Mouse (Mus musculus): ENCODE data around the gene Mtmr3. TPM values are rescaled to one million over a fixed set of nuclear protein-coding genes. Genes with fewer than 3 reads are reported as not detected.

Gene Mtmr3
- polyA plus RNA-seq, 1 experiment from 2014 or later: 36.8 TPM

DNA sequence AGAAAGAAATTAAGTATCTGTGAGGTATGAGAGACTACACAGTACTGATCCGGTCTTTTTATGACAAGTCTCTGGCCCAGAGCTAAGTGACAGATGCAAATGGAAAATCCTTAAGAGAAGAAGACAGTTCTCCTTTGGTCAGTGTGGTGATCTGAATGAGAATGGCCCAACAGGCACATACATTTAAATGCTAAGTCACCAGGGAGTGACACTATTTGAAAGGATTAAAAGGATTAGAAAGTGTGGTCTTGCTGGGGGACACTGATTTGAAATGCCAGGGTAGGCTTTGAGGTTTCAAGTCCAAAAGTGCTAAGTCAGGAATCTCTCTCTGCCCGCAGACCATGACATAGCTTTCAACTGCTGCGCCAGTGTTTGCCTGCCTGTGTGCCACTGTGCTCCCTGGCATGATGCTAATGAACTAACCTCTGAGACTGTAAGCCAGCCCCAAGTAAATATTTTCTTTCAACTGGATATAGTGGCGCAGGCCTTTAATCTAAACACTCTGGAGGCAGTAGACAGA is 99.6 kb downstream of the Mtmr3 start:
- Histone ChIP-seq H3K4me3 (ENCODE audit: low read depth, low read length) (no peak overlapping the region), H3K36me3 (ENCODE audit: control insufficient read depth, insufficient read depth, low read length) (peaks cover 15% of the 10 kb centered on the region), H3K9ac (ENCODE audit: low read length) (no peak overlapping the region), H3K9me3 (ENCODE audit: control insufficient read depth, low read length) (no peaks in the 10 kb centered on the region), H3K27ac (ENCODE audit: low read depth, low read length) (no peak overlapping the region), H3K4me1 (ENCODE audit: control insufficient read depth, insufficient read depth, low read length) (no peaks in the 10 kb centered on the region), H3K4me2 (ENCODE audit: low read depth) (no peak overlapping the region), H3K27me3 (ENCODE audit: control insufficient read depth, insufficient read depth, low read length) (no peaks in the 10 kb centered on the region)
- WGBS: 89% methylated on average over 4 of the region's 4 CpGs
- no peak for DNase-seq (ENCODE audit: low spot score)
- no peak for ATAC-seq (ENCODE audit: insufficient read depth, low FRiP score, low TSS enrichment)

DNA sequence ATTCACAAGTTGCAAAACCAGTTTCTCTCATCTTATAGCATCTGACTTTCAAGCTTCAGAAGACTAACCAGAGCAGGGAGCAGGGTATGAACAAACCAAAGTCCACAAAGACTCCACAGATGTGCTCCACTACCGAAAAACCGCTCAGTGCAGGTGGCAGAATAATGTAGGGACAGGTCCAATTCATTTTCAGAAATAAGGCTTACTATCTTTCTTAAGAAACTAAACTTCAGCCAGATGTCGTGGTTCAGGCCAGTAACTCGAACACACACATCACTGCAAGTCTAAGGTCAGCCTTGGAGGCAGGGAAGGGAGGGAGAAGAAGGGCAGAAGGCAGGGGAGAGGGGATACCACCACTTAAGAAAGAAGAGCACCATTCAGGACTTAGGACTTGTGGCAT is 105.5 kb downstream of the Mtmr3 start:
- Histone ChIP-seq H3K27ac (ENCODE audit: low read depth, low read length) (no peak overlapping the region), H3K27me3 (ENCODE audit: control insufficient read depth, insufficient read depth, low read length) (no peaks in the 10 kb centered on the region), H3K36me3 (ENCODE audit: control insufficient read depth, insufficient read depth, low read length) (peaks cover 29% of the 10 kb centered on the region), H3K9ac (ENCODE audit: low read length) (no peak overlapping the region), H3K4me2 (ENCODE audit: low read depth) (no peak overlapping the region), H3K4me1 (ENCODE audit: control insufficient read depth, insufficient read depth, low read length) (no peaks in the 10 kb centered on the region), H3K4me3 (ENCODE audit: low read depth, low read length) (no peak overlapping the region), H3K9me3 (ENCODE audit: control insufficient read depth, low read length) (no peaks in the 10 kb centered on the region)
- WGBS: 93% methylated on average over 4 of the region's 4 CpGs
- ATAC-seq (ENCODE audit: insufficient read depth, low FRiP score, low TSS enrichment): no peak
- DNase-seq (ENCODE audit: low spot score): no peak

DNA sequence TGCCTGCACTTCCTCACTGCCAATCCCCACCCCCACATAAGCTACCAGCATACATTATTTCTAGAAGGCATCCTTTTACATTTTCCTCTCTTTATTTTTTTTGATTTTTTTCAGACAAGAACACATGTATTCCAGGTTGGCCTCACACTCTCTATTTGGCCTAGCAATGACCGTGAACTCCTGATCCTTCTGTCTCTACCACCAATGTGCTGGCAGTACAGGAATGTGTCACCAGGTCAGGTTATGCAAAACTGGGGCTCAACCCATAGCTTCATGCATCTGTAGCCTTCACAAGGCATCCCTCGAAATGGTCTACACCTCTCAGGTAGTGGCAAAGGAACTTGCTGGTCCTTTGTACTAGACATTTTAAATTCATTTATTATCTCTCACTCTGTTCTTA is 105.9 kb downstream of the Mtmr3 start:
- no peak overlapping the region for H3K4me3 ChIP-seq (ENCODE audit: low read depth, low read length)
- H3K4me1 ChIP-seq (ENCODE audit: control insufficient read depth, insufficient read depth, low read length): no peaks in the 10 kb centered on the region
- DNase-seq (ENCODE audit: low spot score): no peak
- no peak overlapping the region for H3K27ac ChIP-seq (ENCODE audit: low read depth, low read length)
- 97% methylated on average over 2 of the region's 2 CpGs for WGBS
- no peak overlapping the region for H3K4me2 ChIP-seq (ENCODE audit: low read depth)
- no peak overlapping the region for H3K9ac ChIP-seq (ENCODE audit: low read length)
- no peaks in the 10 kb centered on the region for H3K9me3 ChIP-seq (ENCODE audit: control insufficient read depth, low read length)
- no peak for ATAC-seq (ENCODE audit: insufficient read depth, low FRiP score, low TSS enrichment)
- no peaks in the 10 kb centered on the region for H3K27me3 ChIP-seq (ENCODE audit: control insufficient read depth, insufficient read depth, low read length)
- H3K36me3 ChIP-seq (ENCODE audit: control insufficient read depth, insufficient read depth, low read length): peaks cover 29% of the 10 kb centered on the region

DNA sequence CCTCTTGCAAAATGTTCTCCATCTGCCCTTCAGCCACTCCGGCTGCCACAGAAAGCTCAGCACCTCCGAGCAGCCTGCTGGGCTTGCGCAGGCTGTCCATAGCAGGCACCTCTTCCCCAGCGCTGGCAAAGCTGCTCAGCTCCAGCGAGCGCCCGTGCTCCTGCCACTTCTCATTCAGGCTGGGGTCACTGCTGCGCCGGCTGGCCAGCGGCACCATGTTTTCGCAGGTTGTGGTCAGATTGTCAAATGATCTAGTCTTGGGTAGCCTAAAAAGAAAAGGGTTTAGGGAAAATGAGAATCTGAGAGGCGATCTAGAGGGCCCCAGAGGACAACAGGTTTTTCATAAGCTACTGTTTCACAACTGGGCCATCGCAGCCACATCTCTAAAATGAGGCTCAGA is 106.3 kb downstream of the Mtmr3 start:
- DNase-seq (ENCODE audit: low spot score) (no peak), ATAC-seq (ENCODE audit: insufficient read depth, low FRiP score, low TSS enrichment) (no peak)
- no peak overlapping the region for H3K27ac ChIP-seq (ENCODE audit: low read depth, low read length)
- no peak overlapping the region for H3K9ac ChIP-seq (ENCODE audit: low read length)
- no peaks in the 10 kb centered on the region for H3K27me3 ChIP-seq (ENCODE audit: control insufficient read depth, insufficient read depth, low read length)
- H3K36me3 ChIP-seq (ENCODE audit: control insufficient read depth, insufficient read depth, low read length): peaks cover 29% of the 10 kb centered on the region
- no peaks in the 10 kb centered on the region for H3K9me3 ChIP-seq (ENCODE audit: control insufficient read depth, low read length)
- H3K4me2 ChIP-seq (ENCODE audit: low read depth): no peak overlapping the region
- no peak overlapping the region for H3K4me3 ChIP-seq (ENCODE audit: low read depth, low read length)
- no peaks in the 10 kb centered on the region for H3K4me1 ChIP-seq (ENCODE audit: control insufficient read depth, insufficient read depth, low read length)
- WGBS: 97% methylated on average over 13 of the region's 13 CpGs

DNA sequence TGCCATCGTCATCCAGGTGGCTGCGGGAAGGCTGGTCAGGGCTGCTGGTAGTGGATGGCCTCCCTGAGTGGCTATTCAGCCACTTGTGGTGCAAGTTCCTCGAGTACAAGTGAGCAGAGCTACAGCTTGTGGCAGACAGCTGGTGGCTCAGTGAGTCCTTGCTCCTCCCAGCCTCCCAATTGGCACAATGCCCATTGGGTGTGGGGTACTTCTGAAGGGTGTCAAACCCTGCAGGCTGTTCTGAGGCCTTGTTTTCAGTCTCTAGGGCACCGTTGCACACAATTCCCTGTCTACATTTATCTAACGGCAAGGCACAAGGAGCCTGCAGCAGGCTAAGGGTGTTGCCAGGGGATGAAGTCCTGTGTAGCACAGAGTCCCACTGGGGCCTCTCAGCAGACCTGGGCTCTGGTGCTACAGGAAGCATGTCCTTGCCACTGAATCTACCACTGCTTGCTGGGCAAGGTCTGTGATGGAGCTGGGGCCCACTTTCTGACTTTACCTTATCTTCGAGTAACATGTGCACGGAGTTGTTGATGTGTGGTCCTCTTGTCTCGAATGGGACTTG is 107.2 kb downstream of the Mtmr3 start:
- ATAC-seq (ENCODE audit: insufficient read depth, low FRiP score, low TSS enrichment) (no peak), DNase-seq (ENCODE audit: low spot score) (no peak)
- WGBS: 92% methylated on average over 8 of the region's 8 CpGs
- no peaks in the 10 kb centered on the region for H3K9me3 ChIP-seq (ENCODE audit: control insufficient read depth, low read length)
- peaks cover 29% of the 10 kb centered on the region for H3K36me3 ChIP-seq (ENCODE audit: control insufficient read depth, insufficient read depth, low read length)
- H3K9ac ChIP-seq (ENCODE audit: low read length): no peak overlapping the region
- no peaks in the 10 kb centered on the region for H3K4me1 ChIP-seq (ENCODE audit: control insufficient read depth, insufficient read depth, low read length)
- no peak overlapping the region for H3K4me2 ChIP-seq (ENCODE audit: low read depth)
- H3K4me3 ChIP-seq (ENCODE audit: low read depth, low read length): no peak overlapping the region
- H3K27ac ChIP-seq (ENCODE audit: low read depth, low read length): no peak overlapping the region
- H3K27me3 ChIP-seq (ENCODE audit: control insufficient read depth, insufficient read depth, low read length): no peaks in the 10 kb centered on the region

DNA sequence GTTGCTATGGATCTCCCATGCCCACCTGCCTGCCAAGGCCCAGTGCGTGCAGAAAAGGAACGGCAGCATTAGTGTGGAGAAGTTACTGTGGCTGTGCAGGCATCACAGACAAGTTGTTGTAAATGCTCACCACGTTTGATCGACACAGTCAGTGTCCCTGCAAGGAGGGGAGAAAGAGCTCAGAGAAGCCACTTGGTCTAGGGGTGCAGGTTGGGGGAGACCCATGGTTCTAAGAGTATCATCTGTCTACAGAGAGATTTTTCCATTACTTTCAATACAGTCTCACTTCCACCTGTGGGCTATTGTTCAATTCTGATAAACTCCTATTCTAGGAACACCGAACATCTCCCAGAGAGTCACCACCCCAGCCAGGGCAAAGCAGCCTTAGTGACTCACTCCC is 110.1 kb downstream of the Mtmr3 start:
- Histone ChIP-seq H3K27ac (ENCODE audit: low read depth, low read length) (no peak overlapping the region), H3K36me3 (ENCODE audit: control insufficient read depth, insufficient read depth, low read length) (peaks cover 28% of the 10 kb centered on the region)

DNA sequence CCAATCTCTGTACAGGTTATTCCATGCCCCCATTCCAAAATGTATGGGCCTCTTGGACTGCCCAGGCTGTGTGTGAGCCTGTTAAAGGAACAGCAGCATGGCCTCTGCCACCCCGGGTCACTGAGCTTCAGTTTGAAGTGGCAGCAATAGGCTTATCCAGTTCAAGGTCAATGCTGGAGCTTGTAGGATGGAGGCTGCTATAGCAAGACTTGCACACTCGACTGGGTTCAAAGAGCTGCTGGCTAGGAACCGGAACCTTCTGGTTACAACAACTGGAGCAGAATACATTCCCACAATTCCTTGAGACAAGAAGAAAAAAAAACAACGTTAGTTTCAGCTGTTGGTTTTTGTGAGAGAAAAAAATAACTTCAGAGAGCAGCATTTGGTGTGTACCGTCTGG is 112.0 kb downstream of the Mtmr3 start:
- 90% methylated on average over 5 of the region's 5 CpGs for WGBS
- Histone ChIP-seq H3K9ac (ENCODE audit: low read length) (no peak overlapping the region), H3K4me3 (ENCODE audit: low read depth, low read length) (no peak overlapping the region), H3K27ac (ENCODE audit: low read depth, low read length) (no peak overlapping the region), H3K4me1 (ENCODE audit: control insufficient read depth, insufficient read depth, low read length) (no peaks in the 10 kb centered on the region), H3K27me3 (ENCODE audit: control insufficient read depth, insufficient read depth, low read length) (no peaks in the 10 kb centered on the region), H3K9me3 (ENCODE audit: control insufficient read depth, low read length) (no peaks in the 10 kb centered on the region), H3K4me2 (ENCODE audit: low read depth) (no peak overlapping the region), H3K36me3 (ENCODE audit: control insufficient read depth, insufficient read depth, low read length) (peaks cover 24% of the 10 kb centered on the region)
- no peak for ATAC-seq (ENCODE audit: insufficient read depth, low FRiP score, low TSS enrichment)
- DNase-seq (ENCODE audit: low spot score): no peak

More for the DNA sequence above, 110.1 kb downstream of the Mtmr3 start:
- no peak for ATAC-seq (ENCODE audit: insufficient read depth, low FRiP score, low TSS enrichment)
- H3K9ac ChIP-seq (ENCODE audit: low read length): no peak overlapping the region
- H3K4me3 ChIP-seq (ENCODE audit: low read depth, low read length): no peak overlapping the region
- no peak for DNase-seq (ENCODE audit: low spot score)
- no peaks in the 10 kb centered on the region for H3K4me1 ChIP-seq (ENCODE audit: control insufficient read depth, insufficient read depth, low read length)
- 93% methylated on average over 5 of the region's 5 CpGs for WGBS
- no peaks in the 10 kb centered on the region for H3K9me3 ChIP-seq (ENCODE audit: control insufficient read depth, low read length)
- H3K4me2 ChIP-seq (ENCODE audit: low read depth): no peak overlapping the region
- H3K27me3 ChIP-seq (ENCODE audit: control insufficient read depth, insufficient read depth, low read length): no peaks in the 10 kb centered on the region

DNA sequence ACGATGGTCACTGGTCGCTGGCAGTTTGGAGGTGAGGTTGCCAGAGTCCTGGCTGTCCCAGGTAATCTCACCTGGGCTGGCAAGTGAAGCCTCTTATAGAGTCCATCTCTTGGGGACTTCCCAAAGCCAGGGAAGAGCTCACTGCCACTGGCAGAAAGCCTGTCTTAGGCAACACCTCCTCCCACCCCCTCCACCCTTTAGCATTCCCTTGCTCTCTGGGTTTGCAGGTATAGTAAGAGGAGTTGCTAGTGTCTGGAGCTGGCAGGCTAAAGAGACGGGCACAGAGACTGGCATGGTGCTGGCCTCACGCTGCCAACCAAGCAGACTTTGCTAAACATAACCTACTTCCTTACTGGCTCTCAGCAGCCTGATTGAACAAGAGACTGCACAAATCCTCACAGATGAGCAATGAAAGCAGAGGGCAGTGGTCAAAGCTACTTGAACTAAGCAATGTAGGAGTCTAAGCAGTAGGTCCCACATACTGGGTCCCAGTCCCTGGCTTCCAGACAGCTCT is 118.4 kb downstream of the Mtmr3 start:
- Histone ChIP-seq H3K4me2 (ENCODE audit: low read depth) (no peak overlapping the region), H3K9ac (ENCODE audit: low read length) (no peak overlapping the region), H3K4me3 (ENCODE audit: low read depth, low read length) (no peak overlapping the region), H3K27me3 (ENCODE audit: control insufficient read depth, insufficient read depth, low read length) (no peaks in the 10 kb centered on the region), H3K36me3 (ENCODE audit: control insufficient read depth, insufficient read depth, low read length) (peaks cover 4% of the 10 kb centered on the region; the same call in 1 of the 2 replicates), H3K4me1 (ENCODE audit: control insufficient read depth, insufficient read depth, low read length) (peaks cover 7% of the 10 kb centered on the region; the same call in 1 of the 2 replicates), H3K27ac (ENCODE audit: low read depth, low read length) (no peak overlapping the region), H3K9me3 (ENCODE audit: control insufficient read depth, low read length) (no peaks in the 10 kb centered on the region)
- ATAC-seq (ENCODE audit: insufficient read depth, low FRiP score, low TSS enrichment) (no peak), DNase-seq (ENCODE audit: low spot score) (no peak)
- WGBS: 92% methylated on average over 4 of the region's 4 CpGs

DNA sequence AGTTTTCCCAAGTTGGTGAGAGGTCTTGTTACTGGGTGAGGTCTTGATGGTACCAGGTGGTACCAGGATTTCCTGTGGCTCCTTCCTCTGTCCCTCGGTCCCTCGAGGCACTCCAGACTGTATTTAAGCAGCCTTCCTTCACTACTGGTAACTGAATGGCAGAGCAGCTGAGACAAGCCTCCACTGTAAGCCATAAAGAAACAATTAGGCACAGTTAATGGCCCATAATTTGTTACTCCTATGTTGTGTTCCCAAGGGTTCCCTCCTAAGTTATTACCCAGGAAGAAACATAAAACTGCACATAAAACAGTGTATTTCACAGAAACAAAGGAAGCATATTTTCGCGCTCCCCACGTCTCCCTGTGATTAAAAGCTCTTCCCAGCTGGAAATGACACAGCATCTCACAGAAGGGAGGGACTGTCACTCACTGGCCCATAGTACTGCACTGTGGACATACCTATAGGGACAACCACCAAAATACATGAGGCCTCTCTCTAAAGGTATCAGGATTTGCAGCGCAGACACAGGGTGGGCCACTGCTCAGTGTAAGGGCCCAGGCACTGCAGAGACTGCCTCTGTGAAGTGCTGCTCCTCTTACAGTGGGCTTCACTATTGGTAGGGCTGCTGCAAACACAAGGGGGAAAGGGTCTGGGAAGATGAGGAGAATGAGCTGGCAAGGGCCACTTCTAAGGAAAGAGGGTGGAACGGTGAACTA is 122.0 kb downstream of the Mtmr3 start:
- H3K4me2 ChIP-seq (ENCODE audit: low read depth): no peak overlapping the region
- no peaks in the 10 kb centered on the region for H3K27me3 ChIP-seq (ENCODE audit: control insufficient read depth, insufficient read depth, low read length)
- peak; percentile 38; the same call in 1 of the 2 replicates for ATAC-seq (ENCODE audit: insufficient read depth, low FRiP score, low TSS enrichment)
- no peak overlapping the region for H3K4me3 ChIP-seq (ENCODE audit: low read depth, low read length)
- 44% methylated on average over 7 of the region's 7 CpGs for WGBS
- no peak for DNase-seq (ENCODE audit: low spot score)
- no peak overlapping the region for H3K9ac ChIP-seq (ENCODE audit: low read length)
- H3K9me3 ChIP-seq (ENCODE audit: control insufficient read depth, low read length): no peaks in the 10 kb centered on the region
- no peak overlapping the region for H3K27ac ChIP-seq (ENCODE audit: low read depth, low read length)
- H3K36me3 ChIP-seq (ENCODE audit: control insufficient read depth, insufficient read depth, low read length): no peaks in the 10 kb centered on the region
- peaks cover 7% of the 10 kb centered on the region; the same call in 1 of the 2 replicates for H3K4me1 ChIP-seq (ENCODE audit: control insufficient read depth, insufficient read depth, low read length)

All from neural tube, embryonic 11.5 days (tissue).